Mouse (Mus musculus): ENCODE results near the gene Slc38a4. TPM values are rescaled to one million over a fixed set of nuclear protein-coding genes. Genes with fewer than 3 reads are reported as not detected.
A peak's percentile ranks its signal among the peaks of the same experiment; 100 is the strongest.

Gene Slc38a4
- polyA plus RNA-seq (2015; fragmentation: Nextera tagmentation; extraction: Ambion mirVana), result 54.2 and 60.5 TPM in 2 replicates

DNA sequence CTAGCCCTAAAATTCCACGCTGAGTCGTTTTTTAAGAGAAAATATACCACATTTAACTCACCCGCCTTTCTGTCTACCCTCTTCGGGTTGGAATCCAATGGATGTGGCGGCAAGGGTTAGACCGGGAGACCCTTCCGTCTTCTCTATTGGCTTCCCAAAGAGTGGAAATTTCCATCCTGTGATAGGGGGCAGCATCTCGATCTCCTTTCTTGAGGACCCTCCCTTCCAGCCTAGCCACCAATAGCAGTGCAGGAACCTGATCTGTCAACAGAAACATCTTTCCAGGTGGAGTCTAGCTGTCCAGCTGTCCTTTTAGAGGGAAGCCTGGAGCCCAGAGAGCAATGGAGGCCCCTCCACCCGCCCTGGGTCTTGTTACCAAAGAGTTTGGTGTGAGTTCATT is at the start of gene Slc38a4:
Gene Slc38a4, minus strand, starts transcription at position 163 of the 400 bp plus-strand sequence.
- Histone ChIP-seq H3K4me1 (no peaks in the 10 kb centered on the region; the same call in 1 of the 2 replicates), H3K4me3 (replicated peaks) (peak within 1 kb of the TSS; percentile 50), H3K4me2 (peak within 1 kb of the TSS; percentile 69), H3K9ac (peak within 1 kb of the TSS; percentile 47), H3K27ac (peak within 1 kb of the TSS; percentile 74), H3K9me3 (no peaks in the 10 kb centered on the region), H3K27me3 (replicated peaks) (no peaks in the 10 kb centered on the region), H3K36me3 (no peaks in the 10 kb centered on the region)
- WGBS, result 56% methylated on average over 9 of the region's 9 CpGs
- peak; percentile 64; the same call in 1 of the 2 replicates for ATAC-seq (ENCODE audit: insufficient read depth, low FRiP score, low read depth)

DNA sequence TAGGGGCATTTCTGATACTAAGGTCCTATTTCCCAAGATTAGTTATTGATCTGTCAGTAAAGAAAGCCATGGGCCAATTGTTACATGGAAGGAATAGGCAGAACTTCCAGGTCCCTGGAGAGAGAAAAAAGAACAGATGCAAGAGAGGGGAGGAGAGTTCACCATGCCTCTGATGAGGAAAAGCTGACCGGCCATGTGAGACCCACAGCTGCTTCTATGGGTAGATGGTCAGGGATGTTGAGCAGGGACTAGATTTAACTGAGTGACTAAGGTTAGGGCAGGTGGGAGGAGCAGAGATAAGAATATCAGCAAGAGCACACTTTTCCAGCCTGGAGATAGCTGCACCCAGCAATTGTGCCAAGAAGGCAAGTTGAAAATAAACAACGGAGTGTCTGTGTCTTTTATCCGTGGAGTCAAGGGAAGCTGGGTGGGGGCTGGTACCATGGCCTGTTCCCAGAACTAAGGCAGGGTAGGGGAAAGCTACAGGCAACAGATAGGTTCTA is 49.2 kb upstream of the Slc38a4 start:
- Histone ChIP-seq H3K4me3 (replicated peaks) (no peak overlapping the region), H3K27ac (no peak overlapping the region), H3K4me2 (no peak overlapping the region), H3K27me3 (replicated peaks) (no peaks in the 10 kb centered on the region), H3K4me1 (peaks cover 4% of the 10 kb centered on the region; the same call in 1 of the 2 replicates), H3K9me3 (no peaks in the 10 kb centered on the region), H3K36me3 (no peaks in the 10 kb centered on the region), H3K9ac (no peak overlapping the region)
- WGBS, result 19% methylated on average over 3 of the region's 3 CpGs
- ATAC-seq (ENCODE audit: insufficient read depth, low FRiP score, low read depth), result no peak

DNA sequence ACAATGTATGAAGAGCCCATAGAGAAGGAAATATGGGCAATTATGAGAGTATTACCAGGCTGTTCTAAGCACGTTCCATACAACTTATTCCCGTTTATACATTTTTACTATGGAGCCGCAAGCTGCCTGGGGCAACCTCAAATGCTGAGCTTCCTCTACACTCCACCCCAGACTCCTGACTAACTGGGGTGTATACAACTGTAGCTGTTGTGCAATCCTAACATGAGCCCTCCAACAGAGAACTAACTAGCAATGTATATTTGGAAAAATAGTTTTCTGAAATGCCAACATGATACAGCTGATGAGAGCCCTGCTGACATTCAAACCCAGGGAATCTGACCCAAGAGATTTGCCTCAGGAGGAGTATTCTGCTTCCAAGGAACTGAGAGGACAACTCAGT is 48.3 kb upstream of the Slc38a4 start:
- Histone ChIP-seq H3K4me2 (no peak overlapping the region), H3K9ac (no peak overlapping the region), H3K9me3 (no peaks in the 10 kb centered on the region), H3K36me3 (no peaks in the 10 kb centered on the region), H3K4me1 (peaks cover 4% of the 10 kb centered on the region; the same call in 1 of the 2 replicates), H3K27ac (no peak overlapping the region), H3K4me3 (replicated peaks) (no peak overlapping the region), H3K27me3 (replicated peaks) (no peaks in the 10 kb centered on the region)
- WGBS, result 78% methylated on average over 3 of the region's 3 CpGs
- no peak for ATAC-seq (ENCODE audit: insufficient read depth, low FRiP score, low read depth)

DNA sequence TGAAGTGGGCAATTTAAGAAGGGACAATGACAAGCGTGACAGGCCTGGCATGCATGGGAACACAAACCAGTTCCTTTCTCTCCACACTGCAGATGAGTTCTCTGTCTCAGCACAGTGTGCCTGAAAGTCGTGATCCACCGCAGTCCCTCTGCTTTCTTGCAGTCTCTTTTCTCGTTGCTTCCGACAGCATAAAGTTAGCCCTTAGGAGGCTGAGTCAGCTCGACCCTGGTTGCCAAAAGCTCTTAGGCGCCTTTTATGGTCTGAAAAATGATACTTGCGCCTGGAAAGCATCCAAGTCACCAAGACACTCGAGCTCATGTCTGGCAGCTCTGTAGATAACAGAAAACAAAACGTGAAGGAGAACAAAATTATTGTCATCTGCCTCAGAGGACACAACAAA is 47.1 kb upstream of the Slc38a4 start:
- no peaks in the 10 kb centered on the region for H3K27me3 ChIP-seq (replicated peaks)
- no peak overlapping the region for H3K4me2 ChIP-seq
- no peak overlapping the region for H3K9ac ChIP-seq
- H3K36me3 ChIP-seq, result no peaks in the 10 kb centered on the region
- ATAC-seq (ENCODE audit: insufficient read depth, low FRiP score, low read depth), result no peak
- peak overlapping the region; percentile 3; the same call in 1 of the 2 replicates for H3K27ac ChIP-seq
- H3K4me1 ChIP-seq, result peaks cover 4% of the 10 kb centered on the region; the same call in 1 of the 2 replicates
- 39% methylated on average over 10 of the region's 10 CpGs for WGBS
- H3K4me3 ChIP-seq (replicated peaks), result no peak overlapping the region
- no peaks in the 10 kb centered on the region for H3K9me3 ChIP-seq

DNA sequence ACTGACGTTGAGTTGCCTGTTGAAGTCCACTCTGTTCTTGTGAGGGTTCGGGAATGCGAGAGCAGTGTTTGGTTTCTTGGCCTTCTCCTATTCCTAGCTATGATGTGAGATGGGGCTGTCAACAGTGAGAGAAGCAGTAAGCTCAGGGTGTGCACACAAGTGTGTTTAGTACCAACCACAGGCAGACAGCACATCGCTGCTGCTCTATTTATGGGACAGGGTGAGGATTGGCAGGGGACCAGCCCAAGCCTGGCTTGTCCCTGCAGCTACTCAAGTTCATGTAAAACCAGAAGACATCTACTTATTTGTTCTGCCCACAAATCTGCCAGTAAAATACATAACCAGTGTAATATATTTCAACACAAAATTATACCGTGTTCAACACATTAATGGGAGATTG is 46.4 kb upstream of the Slc38a4 start:
- WGBS, result 83% methylated on average over 5 of the region's 5 CpGs
- Histone ChIP-seq H3K4me1 (peaks cover 4% of the 10 kb centered on the region; the same call in 1 of the 2 replicates), H3K36me3 (no peaks in the 10 kb centered on the region), H3K4me2 (no peak overlapping the region), H3K9ac (no peak overlapping the region), H3K27ac (no peak overlapping the region), H3K27me3 (replicated peaks) (no peaks in the 10 kb centered on the region), H3K4me3 (replicated peaks) (no peak overlapping the region), H3K9me3 (no peaks in the 10 kb centered on the region)
- no peak for ATAC-seq (ENCODE audit: insufficient read depth, low FRiP score, low read depth)

DNA sequence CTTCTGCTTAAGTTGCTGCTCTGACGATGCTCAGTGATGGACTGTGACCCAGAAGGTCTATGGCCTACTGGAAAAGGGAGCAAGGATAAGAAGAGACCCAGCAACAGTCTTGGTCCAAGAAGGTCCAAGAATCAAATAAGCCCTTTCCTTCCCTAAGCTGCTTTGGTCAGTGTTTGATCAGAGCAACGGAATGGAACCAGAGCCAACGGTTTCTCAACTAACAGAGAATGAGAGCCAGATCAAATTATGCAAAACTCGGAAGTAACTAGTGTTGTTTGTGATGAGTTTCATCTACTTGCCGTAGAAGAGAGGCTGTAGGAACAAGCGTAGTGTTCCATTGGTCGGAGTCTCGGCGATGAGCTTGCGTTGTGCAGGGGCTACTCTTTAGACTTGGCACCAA is 43.3 kb upstream of the Slc38a4 start:
- H3K27me3 ChIP-seq (replicated peaks), result no peaks in the 10 kb centered on the region

DNA sequence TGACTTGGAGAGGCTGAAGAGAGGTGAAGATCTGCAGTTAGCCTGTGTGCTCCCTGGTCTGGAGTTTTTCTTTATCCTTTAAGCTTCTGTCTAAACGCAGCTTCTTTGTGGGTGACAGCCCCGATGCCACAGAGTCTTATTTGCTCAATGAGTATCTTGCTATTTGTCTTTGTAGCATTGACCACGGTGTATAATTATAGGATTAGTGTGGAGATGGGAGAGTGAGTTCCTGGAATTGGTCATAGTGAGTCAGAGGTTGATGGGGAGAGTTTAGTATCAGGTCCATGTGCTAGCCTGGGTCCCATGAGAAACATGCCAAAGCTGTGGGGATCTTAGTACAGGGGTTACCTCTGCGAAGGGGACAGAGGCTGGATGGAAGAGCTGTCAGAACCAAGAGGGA is 41.8 kb upstream of the Slc38a4 start:
- Histone ChIP-seq H3K9me3 (no peaks in the 10 kb centered on the region), H3K4me3 (replicated peaks) (no peak overlapping the region), H3K4me2 (no peak overlapping the region), H3K27ac (no peak overlapping the region), H3K36me3 (no peaks in the 10 kb centered on the region), H3K4me1 (0 out of 2 replicates have a peak, but pooled peaks cover under 1% of the 10 kb centered on the region), H3K27me3 (replicated peaks) (no peaks in the 10 kb centered on the region), H3K9ac (no peak overlapping the region)
- 65% methylated on average over 4 of the region's 4 CpGs for WGBS
- ATAC-seq (ENCODE audit: insufficient read depth, low FRiP score, low read depth), result no peak

More for the DNA sequence above, 43.3 kb upstream of the Slc38a4 start:
- no peak overlapping the region for H3K4me3 ChIP-seq (replicated peaks)
- no peak overlapping the region for H3K27ac ChIP-seq
- H3K9me3 ChIP-seq, result no peaks in the 10 kb centered on the region
- 92% methylated on average over 10 of the region's 10 CpGs for WGBS
- H3K4me1 ChIP-seq, result 0 out of 2 replicates have a peak, but pooled peaks cover 4% of the 10 kb centered on the region
- H3K36me3 ChIP-seq, result no peaks in the 10 kb centered on the region
- H3K9ac ChIP-seq, result no peak overlapping the region
- no peak for ATAC-seq (ENCODE audit: insufficient read depth, low FRiP score, low read depth)
- no peak overlapping the region for H3K4me2 ChIP-seq

DNA sequence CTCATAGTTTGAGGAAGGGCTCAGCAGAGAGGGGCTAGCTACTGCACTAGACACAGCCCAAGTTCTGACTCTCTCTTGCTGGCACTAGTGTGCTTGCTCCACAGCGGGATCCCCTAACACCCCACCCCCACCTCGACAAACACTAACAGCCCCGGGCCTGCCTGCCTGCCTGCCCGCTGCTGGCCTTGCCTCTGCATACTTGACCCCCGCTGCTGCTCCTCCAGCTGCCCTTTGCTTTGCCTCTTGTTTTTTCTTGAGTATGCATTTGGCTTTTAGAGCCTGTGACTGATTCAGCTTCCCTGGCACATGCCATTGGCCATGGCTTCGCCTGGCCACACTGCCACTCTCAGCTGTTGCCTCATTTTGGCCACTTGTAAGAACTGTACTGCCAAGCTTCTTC is 33.8 kb upstream of the Slc38a4 start:
- Histone ChIP-seq H3K4me3 (replicated peaks) (no peak overlapping the region), H3K4me2 (peak overlapping the region; percentile 27; the same call in 1 of the 2 replicates), H3K27me3 (replicated peaks) (no peaks in the 10 kb centered on the region), H3K27ac (no peak overlapping the region), H3K9ac (no peak overlapping the region), H3K9me3 (no peaks in the 10 kb centered on the region), H3K36me3 (no peaks in the 10 kb centered on the region), H3K4me1 (peaks cover 5% of the 10 kb centered on the region; the same call in 1 of the 2 replicates)
- ATAC-seq (ENCODE audit: insufficient read depth, low FRiP score, low read depth), result no peak
- 19% methylated on average over 6 of the region's 6 CpGs for WGBS

DNA sequence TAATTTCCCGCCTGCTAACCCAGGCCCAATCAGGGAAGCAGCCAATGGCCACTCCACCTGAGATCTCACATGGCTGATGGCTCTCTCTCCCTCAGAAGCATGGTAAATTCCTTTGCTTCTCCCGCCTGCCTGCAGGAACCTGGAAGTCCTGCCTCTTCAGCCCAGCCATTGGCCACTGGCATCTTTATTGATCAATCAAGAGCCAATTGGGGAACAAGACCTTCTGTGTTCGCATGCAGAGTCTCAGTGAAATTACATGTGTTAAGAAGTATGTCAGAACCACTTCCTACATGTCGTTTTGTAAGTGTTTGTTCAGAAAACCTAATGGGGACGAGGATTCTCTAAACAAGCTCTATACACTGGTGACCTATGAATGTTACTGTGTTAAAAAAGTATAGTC is 30.1 kb upstream of the Slc38a4 start:
- Histone ChIP-seq H3K4me1 (peaks cover 5% of the 10 kb centered on the region; the same call in 1 of the 2 replicates), H3K27ac (no peak overlapping the region), H3K9ac (no peak overlapping the region), H3K4me3 (replicated peaks) (no peak overlapping the region), H3K9me3 (no peaks in the 10 kb centered on the region), H3K27me3 (replicated peaks) (no peaks in the 10 kb centered on the region), H3K36me3 (no peaks in the 10 kb centered on the region), H3K4me2 (0 out of 2 replicates have a peak overlapping the region, but pooled peaks have one; percentile 8)
- ATAC-seq (ENCODE audit: insufficient read depth, low FRiP score, low read depth), result peak; percentile 76
- 20% methylated on average over 5 of the region's 5 CpGs for WGBS

DNA sequence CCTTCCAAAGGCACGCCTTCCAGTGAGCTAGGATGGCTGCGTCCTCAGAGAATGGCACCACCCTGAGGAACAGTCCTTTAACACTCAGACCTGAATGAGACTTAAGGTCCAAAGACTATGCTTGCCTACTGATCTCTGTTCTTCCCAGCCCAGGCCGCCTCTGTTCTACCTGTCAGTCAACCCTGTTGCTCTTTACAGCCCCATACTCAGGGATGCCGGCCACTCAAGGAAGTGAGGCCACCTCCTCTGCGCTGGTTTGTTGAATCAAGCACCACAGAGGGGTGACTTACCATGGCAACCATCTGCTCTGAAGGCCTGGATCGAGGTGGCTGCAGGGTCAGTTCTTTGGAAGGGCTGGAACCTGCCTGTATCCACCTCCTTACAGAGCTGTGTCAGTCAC is 21.9 kb upstream of the Slc38a4 start:
- no peaks in the 10 kb centered on the region for H3K36me3 ChIP-seq
- H3K9me3 ChIP-seq, result no peaks in the 10 kb centered on the region
- no peak overlapping the region for H3K9ac ChIP-seq
- WGBS, result 72% methylated on average over 6 of the region's 6 CpGs
- no peak overlapping the region for H3K4me3 ChIP-seq (replicated peaks)
- no peaks in the 10 kb centered on the region for H3K27me3 ChIP-seq (replicated peaks)
- H3K4me1 ChIP-seq, result no peaks in the 10 kb centered on the region
- no peak for ATAC-seq (ENCODE audit: insufficient read depth, low FRiP score, low read depth)
- no peak overlapping the region for H3K4me2 ChIP-seq
- no peak overlapping the region for H3K27ac ChIP-seq

DNA sequence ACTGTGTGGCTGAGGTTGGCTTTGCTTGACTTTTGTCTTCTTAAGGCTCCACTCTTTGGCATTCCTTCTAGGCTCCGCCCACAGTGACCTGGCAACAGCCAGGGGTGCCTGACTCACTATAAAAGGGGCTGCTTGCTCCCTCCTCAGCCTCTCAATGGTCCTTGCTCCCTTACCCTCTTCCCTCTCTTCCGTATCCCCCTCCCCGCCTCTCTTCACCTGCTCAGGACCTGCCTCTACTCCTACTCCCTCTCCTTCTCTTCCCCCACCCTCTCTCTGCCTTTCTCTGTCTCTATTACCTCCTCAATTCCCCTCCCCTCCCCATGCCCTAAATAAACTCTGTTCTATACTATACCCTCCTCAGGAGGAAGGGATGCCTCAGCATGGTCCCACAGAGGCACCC is 20.3 kb upstream of the Slc38a4 start:
- Histone ChIP-seq H3K4me2 (no peak overlapping the region), H3K9me3 (no peaks in the 10 kb centered on the region), H3K4me1 (no peaks in the 10 kb centered on the region), H3K27me3 (replicated peaks) (no peaks in the 10 kb centered on the region), H3K9ac (no peak overlapping the region), H3K36me3 (no peaks in the 10 kb centered on the region), H3K4me3 (replicated peaks) (no peak overlapping the region), H3K27ac (no peak overlapping the region)
- 69% methylated on average over 3 of the region's 3 CpGs for WGBS
- ATAC-seq (ENCODE audit: insufficient read depth, low FRiP score, low read depth), result no peak

DNA sequence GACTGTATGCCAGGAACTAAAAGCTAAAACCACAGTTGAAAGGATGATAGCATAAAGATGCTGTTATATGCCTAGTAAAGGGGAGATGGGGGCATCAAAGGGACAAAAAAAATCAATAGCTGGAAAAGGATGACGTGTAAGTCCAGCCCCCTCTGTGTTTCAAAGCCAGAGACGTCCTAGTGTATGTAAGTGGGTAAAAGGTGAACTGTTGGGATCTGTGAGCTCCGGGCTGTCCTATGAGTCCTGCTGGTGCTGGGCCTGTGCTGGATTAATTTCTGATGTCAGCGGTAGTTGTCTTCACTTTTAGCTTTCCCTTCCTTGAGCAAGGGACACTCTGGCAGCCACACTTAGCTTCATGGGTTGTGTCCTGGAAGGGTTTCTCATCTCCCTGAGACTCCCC is 19.5 kb upstream of the Slc38a4 start:
- Histone ChIP-seq H3K4me3 (replicated peaks) (no peak overlapping the region), H3K27me3 (replicated peaks) (no peaks in the 10 kb centered on the region), H3K27ac (no peak overlapping the region), H3K36me3 (no peaks in the 10 kb centered on the region), H3K4me2 (no peak overlapping the region), H3K9me3 (no peaks in the 10 kb centered on the region), H3K4me1 (no peaks in the 10 kb centered on the region), H3K9ac (no peak overlapping the region)
- WGBS, result 54% methylated on average over 4 of the region's 4 CpGs
- no peak for ATAC-seq (ENCODE audit: insufficient read depth, low FRiP score, low read depth)

Data from stomach, embryonic 15.5 days (tissue).